Mouse (Mus musculus) testis, adult 2 months (tissue): Measurements from ENCODE around the gene Syt3.

ENCODE experiments used
- CTCF ChIP-seq: fragments of 200-500 bp; IDR thresholded peaks from 2 replicates; pipeline ENCODE4 v1.5.1; 2012; ENCODE audit warnings: low read depth, mild to moderate bottlenecking, inconsistent platforms, low read length, moderate library complexity; ENCODE audit not compliant: control insufficient read depth, insufficient read depth, insufficient replicate concordance
- POLR2A ChIP-seq: fragments of 200-500 bp; IDR thresholded peaks from 2 replicates; pipeline ENCODE4 v1.6.1; 2012; ENCODE audit warnings: low read depth, mild to moderate bottlenecking, inconsistent platforms, low read length, moderate library complexity; ENCODE audit not compliant: control insufficient read depth

- TF ChIP-seq POLR2A (no peak), CTCF (no peak)
Observed at GRCm38 (mm10) chr7:44446070-44446855, 62.4 kb downstream of the Syt3 start.
